ENCODE assay signal across 10 mouse cellular contexts in the genomic region with DNA sequence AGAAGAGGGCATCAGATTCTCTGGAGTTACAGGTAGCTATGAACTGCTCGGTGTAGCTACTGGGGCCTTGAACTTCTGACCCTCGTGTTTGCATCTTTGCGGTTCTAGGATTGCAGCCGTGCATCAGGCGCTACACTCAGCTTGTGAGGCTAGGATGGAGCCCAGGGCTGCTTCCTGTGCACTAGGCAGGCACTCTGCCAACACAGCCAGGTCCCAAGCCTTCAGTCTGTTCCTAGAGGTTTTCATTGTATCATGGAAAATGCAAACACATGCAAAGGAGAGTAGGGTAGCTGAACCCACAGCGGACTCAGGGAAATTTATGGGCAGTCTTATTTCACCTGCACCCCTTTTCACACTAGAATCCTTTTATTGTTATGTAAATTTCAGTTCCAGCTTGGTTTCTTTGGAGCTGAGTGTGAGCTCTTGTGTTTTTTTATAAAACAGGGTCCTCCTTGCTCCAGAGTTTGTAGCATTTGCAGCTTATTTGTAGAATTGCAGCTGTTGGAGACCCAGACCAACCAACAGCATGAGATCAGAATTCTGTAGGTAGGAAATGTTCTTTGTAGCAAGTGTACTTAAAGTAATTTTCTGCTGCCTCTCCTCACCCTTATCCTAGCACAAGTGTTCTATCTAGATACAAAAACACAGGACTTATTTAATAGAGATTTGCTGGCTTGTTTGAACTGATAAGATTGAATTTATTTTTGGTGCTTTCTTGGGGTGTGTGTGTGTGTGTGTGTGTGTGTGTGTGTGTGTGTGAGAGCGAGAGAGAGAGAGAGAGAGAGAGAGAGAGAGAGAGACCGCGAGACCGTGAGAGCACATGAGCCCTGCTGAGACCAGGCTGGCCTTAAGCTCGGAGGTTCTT. TPM values are rescaled to one million over a fixed set of nuclear protein-coding genes. Genes with fewer than 3 reads are reported as not detected.
DNase-seq lines count a peak whose midpoint lies in the region; ATAC-seq lines count a peak whose summit lies in the region.
"Had no signal": no experiment of that assay in that cellular context is flagged by ENCODE, and none has a peak within 500 bp of the region (broad histone marks: within the 10 kb centered on the region; RNA-seq: fewer than 3 reads in every experiment).

No protein-coding gene starts in this region.

- H3K27ac ChIP-seq in heart, embryonic 13.5 days (replicated peaks): peak overlapping the region; percentile 21; the same call in 1 of the 2 replicates
- H3K27ac ChIP-seq in midbrain, embryonic 14.5 days (replicated peaks; ENCODE audit: low read depth, low read length): 0 out of 2 replicates have a peak overlapping the region, but pooled peaks have one; percentile 20
- no peak overlapping the region for H3K27ac ChIP-seq in midbrain, embryonic 11.5 days (ENCODE audit: low read depth, low read length)
- H3K27ac ChIP-seq: hindbrain, embryonic 13.5 days; lung, embryonic 15.5 days had no signal

- DNase-seq in heart, adult 8-10 months (ENCODE audit: low spot score): no peak
- peak; percentile 35 for DNase-seq in midbrain, embryonic 14.5 days
- DNase-seq in midbrain, embryonic 11.5 days (ENCODE audit: low spot score, missing footprints): no peak
- DNase-seq in cerebellum, postnatal 14 days: peak; percentile 57 to 62
- no peak for DNase-seq in urinary bladder, postnatal 36 days (ENCODE audit: low spot score in 2 of 2)
- no peak for DNase-seq in layer of hippocampus, postnatal 10 days (ENCODE audit: low spot score in 2 of 2)
- DNase-seq: right cerebral cortex, adult 18-20 months had no signal

- WGBS in heart, embryonic 13.5 days: 70% methylated on average over 11 of the region's 11 CpGs
- WGBS in midbrain, embryonic 14.5 days: 70% methylated on average over 11 of the region's 11 CpGs
- WGBS in midbrain, embryonic 11.5 days: 69% methylated on average over 11 of the region's 11 CpGs

- H3K4me1 ChIP-seq in heart, embryonic 13.5 days: peaks cover 46% of the 10 kb centered on the region
- H3K4me1 ChIP-seq in midbrain, embryonic 14.5 days (ENCODE audit: control insufficient read depth, insufficient read depth, low read length): peaks cover 8% of the 10 kb centered on the region
- peaks cover 5% of the 10 kb centered on the region; the same call in 1 of the 2 replicates for H3K4me1 ChIP-seq in midbrain, embryonic 11.5 days (ENCODE audit: control insufficient read depth, insufficient read depth, low read length)

- H3K27me3 ChIP-seq in heart, embryonic 13.5 days (replicated peaks): no peaks in the 10 kb centered on the region
- H3K27me3 ChIP-seq in midbrain, embryonic 14.5 days (ENCODE audit: control insufficient read depth, insufficient read depth, low read length): no peaks in the 10 kb centered on the region
- H3K27me3 ChIP-seq in midbrain, embryonic 11.5 days (ENCODE audit: control insufficient read depth, insufficient read depth, low read length): no peaks in the 10 kb centered on the region
- H3K27me3 ChIP-seq: hindbrain, embryonic 13.5 days; lung, embryonic 15.5 days had no signal

- no peak overlapping the region for H3K9ac ChIP-seq in heart, embryonic 13.5 days
- H3K9ac ChIP-seq in midbrain, embryonic 14.5 days (replicated peaks; ENCODE audit: low read length): no peak overlapping the region
- H3K9ac ChIP-seq in midbrain, embryonic 11.5 days (ENCODE audit: low read length): no peak overlapping the region
- H3K9ac ChIP-seq: hindbrain, embryonic 13.5 days; lung, embryonic 15.5 days had no signal

- no peaks in the 10 kb centered on the region for H3K9me3 ChIP-seq in heart, embryonic 13.5 days
- H3K9me3 ChIP-seq in midbrain, embryonic 14.5 days (ENCODE audit: control insufficient read depth, low read length): no peaks in the 10 kb centered on the region
- no peaks in the 10 kb centered on the region for H3K9me3 ChIP-seq in midbrain, embryonic 11.5 days (ENCODE audit: control insufficient read depth, low read length)
- H3K9me3 ChIP-seq: hindbrain, embryonic 13.5 days; lung, embryonic 15.5 days had no signal

- ATAC-seq in heart, embryonic 13.5 days (ENCODE audit: extremely low read depth, insufficient number of reproducible peaks, low FRiP score, low TSS enrichment): no peak
- no peak for ATAC-seq in midbrain, embryonic 14.5 days (ENCODE audit: low FRiP score, low TSS enrichment)
- no peak for ATAC-seq in midbrain, embryonic 11.5 days (ENCODE audit: low FRiP score)

- no peaks in the 10 kb centered on the region; the same call in 1 of the 2 replicates for H3K36me3 ChIP-seq in heart, embryonic 13.5 days
- no peaks in the 10 kb centered on the region for H3K36me3 ChIP-seq in midbrain, embryonic 14.5 days (ENCODE audit: control insufficient read depth, insufficient read depth, low read length)
- H3K36me3 ChIP-seq in midbrain, embryonic 11.5 days (ENCODE audit: control insufficient read depth, insufficient read depth, low read length): no peaks in the 10 kb centered on the region
- H3K36me3 ChIP-seq: hindbrain, embryonic 13.5 days; lung, embryonic 15.5 days had no signal

- no peak overlapping the region for H3K4me2 ChIP-seq in heart, embryonic 13.5 days
- H3K4me2 ChIP-seq in midbrain, embryonic 14.5 days (ENCODE audit: low read length): no peak overlapping the region
- H3K4me2 ChIP-seq in midbrain, embryonic 11.5 days: no peak overlapping the region
- H3K4me2 ChIP-seq: hindbrain, embryonic 13.5 days; lung, embryonic 15.5 days had no signal

- no peak overlapping the region for H3K4me3 ChIP-seq in heart, embryonic 13.5 days
- H3K4me3 ChIP-seq in midbrain, embryonic 14.5 days (replicated peaks; ENCODE audit: low read depth, low read length): no peak overlapping the region
- no peak overlapping the region for H3K4me3 ChIP-seq in midbrain, embryonic 11.5 days (ENCODE audit: low read depth, low read length)
- H3K4me3 ChIP-seq: hindbrain, embryonic 13.5 days; lung, embryonic 15.5 days had no signal

RNA-seq across cellular contexts. Expression of a gene that starts 12.6 kb away (rescaled TPM):
- polyA plus RNA-seq in heart, embryonic 13.5 days (2015; fragmentation: Nextera tagmentation; extraction: Ambion mirVana): 3.6 and 4.1 TPM in 2 replicates
- 10 to 100 TPM; 31.3 to 33.3 (median 32.0) TPM for total RNA-seq in heart, adult 8-10 months (2022)
- 10.3 and 10.6 TPM in 2 replicates for polyA plus RNA-seq in midbrain, embryonic 14.5 days (2014; fragmentation: Nextera tagmentation; extraction: Ambion mirVana)
- 4.7 and 4.8 TPM in 2 replicates for polyA plus RNA-seq in midbrain, embryonic 11.5 days (2014; fragmentation: Nextera tagmentation; extraction: Ambion mirVana)
- total RNA-seq in layer of hippocampus, postnatal 10 days (2021): 10 to 100 TPM; 83.0 to 91.0 TPM

Comparison
In these comparisons a context has a peak if more than half of its experiments do, and no peak if none do; other contexts are left out.
1. DNase-seq: peak in midbrain, embryonic 14.5 days (single experiment) and cerebellum, postnatal 14 days (2 of 2); none in heart, adult 8-10 months (single experiment), midbrain, embryonic 11.5 days (single experiment), urinary bladder, postnatal 36 days (0 of 2) and layer of hippocampus, postnatal 10 days (0 of 2).